Mouse (Mus musculus): ENCODE measurements around the gene Coro2a.
"Not testable (repeated sequence)": the region's sequence is repeated elsewhere in the genome, so short reads cannot be mapped to it uniquely, and the experiment has no call there.

GRCm38 (mm10) chr4:46581577-46581976 is 20.4 kb downstream of the Coro2a start:
- not testable (repeated sequence) for TF ChIP-seq CTCF (IDR thresholded peaks at IDR 0.05; ENCODE audit: extremely low read depth, insufficient read depth, insufficient read length, insufficient replicate concordance); POLR2A (IDR thresholded peaks at IDR 0.05; ENCODE audit: low read depth, low read length)
